Mouse (Mus musculus): ENCODE measurements around the gene Sinhcaf. TPM values are rescaled to one million over a fixed set of nuclear protein-coding genes. Genes with fewer than 3 reads are reported as not detected.
A peak's percentile ranks its signal among the peaks of the same experiment; 100 is the strongest.

Sinhcaf gene
- polyA plus RNA-seq, 1 experiment from 2014 or later = 104 TPM

DNA sequence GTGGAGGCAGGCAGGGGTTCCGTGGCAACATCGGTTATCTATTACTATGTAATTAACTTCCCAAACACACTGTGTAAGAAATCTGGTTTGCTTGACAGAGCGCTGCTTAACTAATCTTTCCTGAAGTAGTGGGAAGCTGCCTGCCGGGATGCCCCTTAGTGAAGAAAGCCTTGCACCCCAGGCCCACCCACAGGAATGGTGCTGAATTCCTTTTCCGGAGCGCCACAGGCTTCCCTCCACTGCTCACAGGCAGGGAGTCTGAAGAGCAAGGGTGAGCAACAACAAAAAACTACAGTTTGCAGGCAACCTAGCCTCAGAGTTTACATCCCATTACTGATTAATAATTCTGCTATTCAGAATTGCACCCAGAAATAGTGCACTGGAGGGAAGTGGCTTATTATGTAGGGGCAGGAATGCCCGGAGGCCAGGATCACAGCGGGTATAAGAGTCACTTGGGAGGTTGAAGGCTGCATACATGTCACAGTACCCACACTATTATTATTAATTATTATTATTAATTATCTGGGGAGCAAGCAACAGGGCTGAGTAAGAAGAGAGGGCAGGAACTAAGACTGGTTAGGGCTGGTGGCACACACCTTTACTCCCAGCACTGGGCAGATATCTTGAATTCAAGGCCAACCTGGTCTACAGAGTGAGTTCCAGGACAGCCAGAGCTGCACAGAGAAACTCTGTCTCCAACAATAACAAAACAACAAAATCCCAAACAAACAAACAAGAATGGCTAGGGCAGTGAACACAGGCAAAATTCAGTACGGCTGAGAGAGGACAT is 26.0 kb upstream of the Sinhcaf start:
- ATAC-seq (ENCODE audit: low FRiP score) = no peak
- 28% methylated on average over 9 of the region's 9 CpGs for WGBS
- Histone ChIP-seq H3K36me3 (no peaks in the 10 kb centered on the region), H3K27me3 (no peaks in the 10 kb centered on the region), H3K9ac (no peak overlapping the region), H3K4me3 (no peak overlapping the region), H3K27ac (no peak overlapping the region), H3K4me2 (no peak overlapping the region), H3K9me3 (no peaks in the 10 kb centered on the region), H3K4me1 (replicated peaks) (no peaks in the 10 kb centered on the region; the same call in 1 of the 2 replicates)

DNA sequence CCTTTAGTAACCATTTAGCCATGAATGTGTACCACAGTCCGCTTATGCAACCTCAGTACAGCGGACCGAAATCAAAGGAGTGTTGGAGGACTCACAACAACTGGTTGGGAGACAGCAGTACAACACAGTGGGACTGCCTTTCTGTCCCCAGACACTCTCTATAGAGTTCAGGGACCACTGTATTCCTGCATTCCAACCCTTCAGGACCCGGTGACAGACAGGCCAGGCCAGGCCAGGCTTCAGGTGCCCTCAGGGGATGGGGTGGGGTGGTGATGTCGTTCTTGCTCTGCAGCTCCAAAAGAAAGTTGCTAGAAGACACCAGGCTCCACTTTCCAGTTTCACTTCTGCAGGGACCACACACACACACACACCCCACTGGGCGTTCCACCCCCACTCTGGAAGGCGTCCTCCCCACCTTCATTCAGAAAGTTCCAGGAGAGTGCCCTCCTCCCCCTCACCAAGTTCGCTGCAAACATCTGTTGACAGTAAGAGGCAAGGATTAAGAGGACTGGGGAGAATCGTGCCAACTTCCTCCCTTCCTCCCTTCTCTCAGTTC is 25.2 kb upstream of the Sinhcaf start:
- Histone ChIP-seq H3K9ac (no peak overlapping the region), H3K36me3 (no peaks in the 10 kb centered on the region), H3K27me3 (no peaks in the 10 kb centered on the region), H3K27ac (no peak overlapping the region), H3K4me2 (no peak overlapping the region), H3K4me1 (replicated peaks) (no peaks in the 10 kb centered on the region; the same call in 1 of the 2 replicates), H3K9me3 (no peaks in the 10 kb centered on the region), H3K4me3 (no peak overlapping the region)
- no peak for ATAC-seq (ENCODE audit: low FRiP score)
- WGBS = 39% methylated on average over 9 of the region's 9 CpGs

DNA sequence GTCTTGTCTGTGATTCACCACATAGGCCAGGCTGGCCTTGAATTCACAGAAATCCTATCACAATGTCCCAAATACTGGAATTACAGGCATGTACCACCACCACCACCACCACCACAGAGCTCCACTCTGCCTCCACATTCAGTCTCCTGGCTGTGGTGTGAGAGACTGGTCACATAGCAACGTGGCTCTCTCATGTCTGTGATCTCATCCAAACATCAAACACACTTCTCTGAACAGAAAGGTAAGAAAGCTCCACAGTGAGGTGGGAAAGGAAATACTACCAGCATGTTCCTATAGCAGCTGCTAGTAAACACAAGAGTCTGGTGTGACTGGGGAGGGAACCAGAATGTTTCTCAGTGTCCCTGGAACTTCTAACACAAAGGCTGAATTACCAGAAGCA is 15.0 kb upstream of the Sinhcaf start:
- Histone ChIP-seq H3K9ac (no peak overlapping the region), H3K27ac (no peak overlapping the region), H3K4me2 (no peak overlapping the region), H3K27me3 (no peaks in the 10 kb centered on the region), H3K9me3 (no peaks in the 10 kb centered on the region), H3K4me3 (no peak overlapping the region), H3K4me1 (replicated peaks) (no peaks in the 10 kb centered on the region), H3K36me3 (no peaks in the 10 kb centered on the region)
- 59% methylated on average over 1 of the region's 1 CpGs for WGBS
- no peak for ATAC-seq (ENCODE audit: low FRiP score)

DNA sequence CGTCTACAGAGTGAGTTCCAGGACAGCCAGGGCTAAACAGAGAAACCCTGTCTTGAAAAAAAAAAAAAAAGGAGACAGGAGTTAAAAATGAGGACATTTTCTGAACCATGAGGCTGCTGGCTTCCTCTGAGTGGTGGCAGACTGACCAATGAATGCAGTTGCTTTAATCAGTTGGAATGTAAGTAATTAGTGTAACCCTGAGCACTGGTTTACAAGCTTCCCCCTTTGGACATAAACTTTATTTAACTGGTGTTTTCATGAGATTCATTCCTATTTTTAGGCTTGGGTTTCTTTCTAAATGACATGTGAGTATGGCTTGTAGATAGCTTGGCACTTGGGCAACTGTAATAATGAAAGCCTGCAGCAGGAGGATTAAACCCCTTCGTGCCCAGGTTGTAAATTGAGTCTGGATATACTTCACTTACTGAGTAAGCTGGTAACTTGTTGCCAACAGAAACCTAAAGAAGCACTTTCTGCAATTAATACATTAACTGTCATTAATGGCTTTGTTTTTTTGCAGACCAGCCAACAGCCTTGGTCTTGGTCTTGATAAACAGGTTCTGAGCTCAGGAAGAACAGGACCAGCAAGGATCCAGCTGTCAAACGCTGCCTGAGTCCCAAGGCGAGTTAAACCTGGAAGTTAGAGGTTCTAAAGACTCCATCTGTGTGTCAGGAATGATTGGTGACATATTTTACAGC is 13.4 kb upstream of the Sinhcaf start:
- Histone ChIP-seq H3K36me3 (no peaks in the 10 kb centered on the region), H3K4me2 (no peak overlapping the region), H3K27me3 (no peaks in the 10 kb centered on the region), H3K9me3 (no peaks in the 10 kb centered on the region), H3K4me1 (replicated peaks) (no peaks in the 10 kb centered on the region), H3K9ac (no peak overlapping the region), H3K4me3 (no peak overlapping the region), H3K27ac (no peak overlapping the region)
- no peak for ATAC-seq (ENCODE audit: low FRiP score)
- 75% methylated on average over 4 of the region's 4 CpGs for WGBS

DNA sequence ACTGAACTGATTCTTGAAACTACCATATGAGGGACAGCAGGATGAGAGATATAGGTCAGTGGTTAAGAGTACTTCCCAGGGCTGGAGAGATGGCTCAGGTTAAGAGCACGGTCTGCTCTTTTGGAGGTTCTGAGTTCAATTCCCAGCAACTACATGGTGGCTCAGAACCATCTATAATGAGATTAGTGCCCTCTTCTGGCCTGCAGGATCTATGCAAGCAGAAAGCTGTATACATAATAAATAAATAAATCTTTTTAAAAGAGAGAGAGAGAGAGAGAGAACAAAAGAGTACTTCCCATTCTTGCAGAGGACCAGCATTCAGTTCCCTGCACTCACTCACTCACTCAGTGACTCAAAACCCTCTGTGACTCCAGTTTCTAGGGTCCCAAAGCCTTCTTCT is 12.4 kb upstream of the Sinhcaf start:
- Histone ChIP-seq H3K9me3 (no peaks in the 10 kb centered on the region), H3K27me3 (no peaks in the 10 kb centered on the region), H3K9ac (no peak overlapping the region), H3K4me3 (no peak overlapping the region), H3K4me1 (replicated peaks) (no peaks in the 10 kb centered on the region), H3K27ac (no peak overlapping the region), H3K4me2 (no peak overlapping the region), H3K36me3 (no peaks in the 10 kb centered on the region)
- 91% methylated on average over 1 of the region's 1 CpGs for WGBS
- ATAC-seq (ENCODE audit: low FRiP score) = no peak

DNA sequence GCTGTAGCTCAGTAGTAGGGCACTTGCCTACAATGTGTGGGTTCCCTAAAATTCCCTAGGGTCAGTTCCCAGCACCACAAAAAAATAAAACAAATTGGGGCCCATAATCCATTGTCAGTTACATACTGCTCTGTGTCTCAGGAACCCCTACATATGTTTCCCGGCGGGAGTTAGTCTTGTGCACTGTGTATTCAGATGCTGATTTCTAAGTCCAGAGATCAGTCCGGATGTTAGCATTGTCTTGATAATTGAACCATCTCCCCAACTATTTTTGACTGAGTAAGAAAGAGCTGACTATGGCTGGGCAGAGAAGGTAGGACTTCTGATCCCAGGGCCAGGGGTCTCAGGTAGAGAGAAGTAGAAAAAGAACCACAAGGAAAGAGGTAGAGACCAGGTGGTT is 10.8 kb upstream of the Sinhcaf start:
- Histone ChIP-seq H3K4me3 (no peak overlapping the region), H3K36me3 (no peaks in the 10 kb centered on the region), H3K9ac (no peak overlapping the region), H3K27me3 (no peaks in the 10 kb centered on the region), H3K9me3 (no peaks in the 10 kb centered on the region), H3K27ac (no peak overlapping the region), H3K4me2 (no peak overlapping the region), H3K4me1 (replicated peaks) (no peaks in the 10 kb centered on the region)
- WGBS = 73% methylated on average over 3 of the region's 3 CpGs
- no peak for ATAC-seq (ENCODE audit: low FRiP score)

DNA sequence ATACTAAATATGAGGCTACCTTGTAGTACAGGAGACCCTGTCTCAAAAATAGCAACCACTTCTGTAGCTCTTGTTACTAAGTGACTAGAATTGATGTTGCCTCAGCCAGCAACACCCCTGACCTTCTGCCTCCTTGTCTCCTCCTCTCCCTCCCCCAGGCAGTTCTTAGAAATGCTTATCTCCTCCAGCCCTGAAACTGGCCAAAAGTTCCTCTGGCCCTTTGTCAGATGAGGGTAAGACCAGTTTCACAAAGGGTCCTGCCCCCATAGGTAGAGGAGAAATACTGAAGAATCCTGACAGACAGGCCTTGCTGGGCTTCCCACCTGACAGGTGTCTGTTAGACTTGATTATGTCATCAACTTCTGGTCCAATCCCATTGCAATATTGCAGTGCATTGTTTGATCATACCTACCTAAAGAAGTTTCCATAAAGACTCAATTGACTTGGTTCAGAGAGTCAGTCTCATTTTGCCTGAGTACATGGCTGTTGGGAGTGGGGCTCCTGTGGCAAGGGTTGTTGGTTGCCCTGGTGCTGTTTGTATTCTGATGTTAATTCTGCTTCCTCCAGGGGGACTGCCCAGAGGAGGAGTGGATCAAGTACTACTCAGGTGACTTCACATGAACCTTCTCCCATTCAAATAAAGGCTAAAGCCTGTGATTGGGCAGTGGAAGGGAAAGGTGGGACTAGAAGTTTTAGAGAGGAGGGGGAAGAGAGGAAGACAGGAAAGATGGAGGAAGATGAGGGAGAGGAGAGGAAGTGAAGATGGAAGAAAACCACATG is 9.6 kb upstream of the Sinhcaf start:
- H3K4me1 ChIP-seq (replicated peaks) = no peaks in the 10 kb centered on the region
- H3K27me3 ChIP-seq = no peaks in the 10 kb centered on the region
- no peak for ATAC-seq (ENCODE audit: low FRiP score)
- no peak overlapping the region for H3K4me3 ChIP-seq
- H3K9ac ChIP-seq = no peak overlapping the region
- H3K36me3 ChIP-seq = no peaks in the 10 kb centered on the region
- H3K27ac ChIP-seq = no peak overlapping the region
- H3K9me3 ChIP-seq = no peaks in the 10 kb centered on the region
- H3K4me2 ChIP-seq = no peak overlapping the region

DNA sequence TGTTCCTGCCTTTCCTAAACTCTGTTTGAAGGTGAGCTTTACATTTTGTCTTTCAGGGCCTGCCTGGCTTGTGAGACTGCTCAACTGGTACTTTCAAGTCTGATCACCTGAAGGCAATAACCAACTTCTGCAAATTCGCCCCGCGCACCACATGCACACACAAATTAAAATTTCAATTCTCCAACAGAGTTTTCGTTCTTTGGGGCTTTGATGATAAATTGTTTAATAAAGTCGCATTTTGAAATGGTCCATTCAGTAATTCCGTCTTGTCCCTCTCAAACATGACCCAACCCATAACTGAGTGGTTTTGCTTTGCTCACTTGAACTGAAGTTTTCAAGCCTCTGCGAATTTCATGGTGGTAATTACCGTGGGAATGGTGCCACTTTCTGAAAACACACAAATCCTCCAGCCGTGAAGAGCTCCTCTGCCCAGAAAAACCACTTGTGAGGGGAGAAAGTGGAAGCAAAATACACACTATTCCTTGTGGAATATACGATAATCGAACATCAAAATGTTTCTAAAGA is 676 bp upstream of the Sinhcaf start:
- H3K36me3 ChIP-seq = no peaks in the 10 kb centered on the region
- peak overlapping the region; percentile 88 for H3K4me3 ChIP-seq
- H3K27me3 ChIP-seq = no peaks in the 10 kb centered on the region
- peaks cover 28% of the 10 kb centered on the region for H3K4me1 ChIP-seq (replicated peaks)
- no peaks in the 10 kb centered on the region for H3K9me3 ChIP-seq
- H3K27ac ChIP-seq = peak overlapping the region; percentile 88
- peak overlapping the region; percentile 90 for H3K9ac ChIP-seq
- no peak for ATAC-seq (ENCODE audit: low FRiP score)
- 31% methylated on average over 11 of the region's 11 CpGs for WGBS
- peak overlapping the region; percentile 69 for H3K4me2 ChIP-seq

DNA sequence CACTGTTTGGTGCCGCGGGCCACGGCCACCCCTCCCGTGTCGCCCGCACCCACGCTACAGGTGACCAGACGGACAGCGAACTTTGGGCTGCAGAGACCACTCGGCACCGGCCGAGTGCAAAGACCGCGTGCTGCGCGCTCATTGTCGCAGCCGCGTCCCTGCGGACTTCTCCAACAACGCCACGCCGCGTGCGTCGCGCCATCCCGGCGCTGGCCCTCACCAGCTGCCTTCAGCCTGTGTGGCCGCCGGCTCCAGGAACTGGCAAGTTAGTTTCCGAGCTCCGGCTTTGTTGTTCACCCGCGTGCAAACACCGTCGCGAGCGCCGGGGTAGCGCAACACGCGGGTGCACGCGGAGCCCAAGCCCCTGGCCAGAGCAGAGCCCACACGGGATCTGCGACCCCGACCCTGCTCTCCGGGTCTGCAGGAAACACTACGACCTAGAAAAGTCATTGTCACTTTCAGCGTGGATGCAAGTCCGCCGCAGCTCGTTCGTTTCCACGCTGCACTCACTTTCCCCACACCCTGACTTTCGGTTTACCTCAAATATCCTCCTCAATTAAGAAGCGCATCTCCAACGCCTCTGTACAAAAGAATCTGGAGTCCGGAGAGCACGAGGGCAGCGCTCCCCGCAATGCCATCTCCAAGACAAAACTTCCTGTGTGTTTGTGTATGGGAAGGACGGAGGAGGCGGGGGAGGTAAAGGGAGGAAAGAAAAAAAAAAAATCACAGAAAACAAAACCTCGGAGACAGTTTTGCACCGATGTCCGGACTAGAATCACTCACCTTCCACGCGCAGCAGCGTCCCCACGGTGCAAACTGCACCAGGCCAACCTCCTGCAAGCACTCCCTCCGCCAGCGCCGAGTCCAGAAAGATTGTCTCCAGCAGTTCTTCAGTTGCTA is 508 bp downstream of the Sinhcaf start:
- peak; percentile 47 for ATAC-seq (ENCODE audit: low FRiP score)
- Histone ChIP-seq H3K9me3 (no peaks in the 10 kb centered on the region), H3K27ac (peak overlapping the region; percentile 88), H3K4me2 (peak overlapping the region; percentile 69), H3K4me3 (peak overlapping the region; percentile 88), H3K36me3 (no peaks in the 10 kb centered on the region), H3K9ac (peak overlapping the region; percentile 90), H3K27me3 (no peaks in the 10 kb centered on the region), H3K4me1 (replicated peaks) (peaks cover 32% of the 10 kb centered on the region)
- under 1% methylated on average over 72 of the region's 75 CpGs for WGBS

DNA sequence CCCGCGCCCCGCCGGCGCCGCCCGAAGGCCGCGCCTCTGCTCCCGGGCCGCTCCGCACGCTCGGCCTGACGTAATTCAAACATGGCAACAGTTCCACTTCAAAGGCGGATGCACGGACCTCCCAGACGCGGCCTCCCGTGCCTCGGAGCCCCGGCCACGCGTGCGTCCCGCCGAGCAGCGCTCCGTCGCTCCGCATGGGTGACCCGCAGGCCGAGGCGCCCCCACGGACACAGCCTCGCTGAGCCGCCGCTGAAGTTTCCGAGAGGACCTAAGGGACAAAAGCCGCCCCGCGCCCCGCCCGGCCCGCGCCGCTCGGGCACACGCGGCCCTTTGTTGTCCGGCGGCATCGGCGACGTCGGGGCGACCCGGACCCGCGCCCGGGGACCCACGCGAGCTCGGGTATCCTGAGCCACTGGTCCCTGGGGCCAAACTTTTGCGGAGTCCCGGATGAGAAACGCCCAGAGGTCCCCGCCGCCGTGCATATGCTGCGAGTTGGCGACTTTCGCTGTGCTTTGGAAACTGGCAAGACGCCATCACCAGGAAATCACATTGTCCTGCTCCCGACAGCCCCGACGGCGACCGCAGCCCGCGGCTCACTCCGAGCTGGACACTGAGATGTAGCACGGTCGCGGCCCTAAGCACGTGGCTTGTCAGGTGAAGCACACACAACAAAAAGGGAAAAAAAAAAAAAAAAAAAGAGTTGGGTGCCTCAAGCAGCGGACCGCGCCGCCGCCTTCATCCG is 1.3 kb downstream of the Sinhcaf start:
- Histone ChIP-seq H3K4me3 (peak overlapping the region; percentile 88), H3K27me3 (no peaks in the 10 kb centered on the region), H3K9me3 (no peaks in the 10 kb centered on the region), H3K36me3 (no peaks in the 10 kb centered on the region), H3K4me1 (replicated peaks) (peaks cover 32% of the 10 kb centered on the region), H3K9ac (peak overlapping the region; percentile 90), H3K27ac (peak overlapping the region; percentile 88), H3K4me2 (peak overlapping the region; percentile 69)
- peak; percentile 74 for ATAC-seq (ENCODE audit: low FRiP score)
- under 1% methylated on average over 92 of the region's 92 CpGs for WGBS

DNA sequence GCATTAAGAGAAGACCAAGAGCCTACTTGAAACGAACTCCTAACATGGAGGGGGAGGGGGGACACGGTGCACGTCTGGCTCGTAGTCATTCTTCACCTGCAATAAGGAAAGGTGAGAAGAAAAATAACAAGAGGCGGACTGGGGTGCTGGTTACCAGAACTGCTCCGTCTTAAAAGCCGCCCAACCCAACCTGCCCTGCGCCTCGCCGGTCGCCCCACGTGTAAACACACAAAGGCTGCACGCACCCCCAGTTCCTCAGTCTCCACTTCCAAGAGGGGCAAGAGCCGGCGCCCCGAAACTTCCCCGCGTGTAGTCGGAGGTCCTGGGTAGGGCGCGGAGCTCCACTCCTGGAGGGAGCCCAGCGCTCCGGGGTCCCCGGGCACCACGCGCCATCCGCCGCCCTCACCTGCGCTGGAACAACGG is 1.9 kb downstream of the Sinhcaf start:
- Histone ChIP-seq H3K4me2 (peak overlapping the region; percentile 69), H3K36me3 (no peaks in the 10 kb centered on the region), H3K9ac (peak overlapping the region; percentile 90), H3K4me1 (replicated peaks) (peaks cover 32% of the 10 kb centered on the region), H3K4me3 (peak overlapping the region; percentile 88), H3K27me3 (no peaks in the 10 kb centered on the region), H3K27ac (peak overlapping the region; percentile 88), H3K9me3 (no peaks in the 10 kb centered on the region)
- under 1% methylated on average over 30 of the region's 30 CpGs for WGBS
- ATAC-seq (ENCODE audit: low FRiP score) = no peak
